Mouse (Mus musculus) erythroblast, adult 5-6 weeks (primary cell): ENCODE data around the gene Lsamp. TPM values are rescaled to one million over a fixed set of nuclear protein-coding genes. Genes with fewer than 3 reads are reported as not detected.

Source experiments
- ATAC-seq: replicated peaks from 2 replicates; pipeline ENCODE4 v1.8.0; 2016; ENCODE audit warnings: moderate number of reproducible peaks, mild to moderate bottlenecking, moderate TSS enrichment, inconsistent platforms; ENCODE audit not compliant: poor library complexity, low FRiP score, severe bottlenecking
- total RNA-seq, 2 experiments: library from RNA; stranded (forward) in 1 of 2; stranded (reverse) in 1 of 2; fragments of 150-400 nt in 1 of 2; fragments of 200-764, 138-1000 nt in 1 of 2; gene quantifications; 2 replicates each; pipeline versions ENCODE4 v1.2.3 to v1.2.4; 2015 to 2017; ENCODE audit warnings: low replicate concordance in 2 of 2

Gene Lsamp
- total RNA-seq, 2 experiments from 2014 or later: not detected

DNA sequence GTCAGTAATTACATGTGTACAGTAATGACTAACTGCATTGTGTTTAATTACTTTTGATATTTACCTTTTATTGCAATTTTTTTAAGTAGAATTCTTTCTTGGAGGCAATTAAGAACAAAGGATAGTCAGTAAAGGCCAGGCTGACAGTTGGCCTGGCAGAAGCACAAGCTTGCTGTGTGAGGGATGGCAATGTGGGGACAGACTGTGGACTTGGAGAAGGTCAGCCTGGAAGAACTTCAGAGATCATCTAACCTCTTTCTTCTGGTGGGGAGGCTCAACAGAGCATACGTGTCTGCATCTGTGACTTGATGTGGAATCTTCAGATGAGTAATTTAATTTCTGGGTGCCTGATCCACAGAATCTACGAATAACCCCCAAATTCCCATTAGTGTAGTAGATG is 1669.1 kb downstream of the Lsamp start:
- ATAC-seq: no peak

DNA sequence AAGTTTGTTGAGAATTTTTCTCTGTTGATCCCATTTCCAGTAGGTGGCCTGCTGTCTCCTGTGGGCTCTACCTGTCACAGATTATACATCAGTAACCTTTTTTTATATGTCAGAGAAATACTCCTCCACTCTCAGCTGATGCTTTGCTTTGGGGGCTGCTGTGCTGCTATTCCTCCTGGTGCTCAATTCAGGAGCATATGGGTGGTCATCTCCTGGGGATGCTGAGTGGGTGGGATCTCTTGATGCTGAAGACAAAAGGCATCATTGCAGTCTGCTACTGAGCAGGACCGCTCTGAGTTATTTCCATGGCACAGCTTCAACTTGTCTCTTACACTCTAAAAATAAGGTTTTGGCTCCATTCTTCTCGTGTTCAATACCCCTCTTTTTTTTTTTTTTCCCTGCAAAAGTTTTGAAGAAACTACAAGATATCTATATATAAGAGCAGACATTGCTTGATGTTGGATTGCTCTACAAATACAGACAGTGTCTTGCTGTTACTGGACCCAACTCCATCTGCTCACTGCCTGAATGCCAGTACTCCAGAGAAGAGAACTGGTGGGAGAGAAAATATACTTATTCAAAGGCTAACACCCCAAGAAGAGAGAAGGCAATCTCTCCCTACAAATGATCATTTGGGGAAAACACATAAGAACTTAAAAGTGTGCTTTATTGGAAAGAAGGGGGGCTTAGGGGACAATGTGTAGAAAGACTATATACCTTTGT is 1690.3 kb downstream of the Lsamp start:
- ATAC-seq: no peak

DNA sequence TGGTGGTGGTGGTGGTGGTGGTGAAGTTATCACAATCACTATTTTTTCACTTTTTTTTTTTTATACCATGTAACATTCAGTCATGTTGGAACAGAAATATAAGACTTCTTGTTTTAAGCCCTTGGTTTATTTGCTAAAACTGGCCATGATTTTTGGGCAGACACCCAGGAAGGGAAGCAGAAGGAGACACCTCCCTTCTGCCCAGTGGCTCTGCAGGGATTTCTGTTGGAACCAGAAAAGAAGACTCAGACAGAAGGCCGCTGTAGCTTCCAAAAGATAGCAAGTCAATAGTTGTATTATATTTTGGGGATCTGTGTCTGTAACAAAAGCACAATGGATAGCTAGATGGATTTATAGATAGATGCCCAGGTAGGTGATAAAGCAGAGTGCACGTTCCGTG is 1691.6 kb downstream of the Lsamp start:
- no peak for ATAC-seq

DNA sequence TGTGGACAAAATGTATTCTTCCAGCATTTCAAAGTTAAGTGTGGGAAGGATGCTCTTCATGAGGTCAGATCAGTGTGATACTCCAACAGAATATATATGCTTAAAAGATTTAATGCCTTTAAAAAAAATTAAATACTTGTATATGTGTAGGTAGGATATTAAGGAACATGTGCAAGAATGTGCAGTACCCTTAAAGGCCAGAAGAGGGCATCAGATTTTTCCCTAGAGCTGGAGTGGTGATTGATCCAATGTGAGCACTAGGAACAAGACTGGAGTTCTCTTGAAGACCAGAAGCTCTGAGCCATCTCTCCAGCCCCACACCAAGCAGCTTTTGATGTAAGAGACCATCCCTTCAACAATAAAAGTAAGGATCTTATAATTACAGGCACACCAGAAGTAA is 1708.3 kb downstream of the Lsamp start:
- ATAC-seq: no peak

DNA sequence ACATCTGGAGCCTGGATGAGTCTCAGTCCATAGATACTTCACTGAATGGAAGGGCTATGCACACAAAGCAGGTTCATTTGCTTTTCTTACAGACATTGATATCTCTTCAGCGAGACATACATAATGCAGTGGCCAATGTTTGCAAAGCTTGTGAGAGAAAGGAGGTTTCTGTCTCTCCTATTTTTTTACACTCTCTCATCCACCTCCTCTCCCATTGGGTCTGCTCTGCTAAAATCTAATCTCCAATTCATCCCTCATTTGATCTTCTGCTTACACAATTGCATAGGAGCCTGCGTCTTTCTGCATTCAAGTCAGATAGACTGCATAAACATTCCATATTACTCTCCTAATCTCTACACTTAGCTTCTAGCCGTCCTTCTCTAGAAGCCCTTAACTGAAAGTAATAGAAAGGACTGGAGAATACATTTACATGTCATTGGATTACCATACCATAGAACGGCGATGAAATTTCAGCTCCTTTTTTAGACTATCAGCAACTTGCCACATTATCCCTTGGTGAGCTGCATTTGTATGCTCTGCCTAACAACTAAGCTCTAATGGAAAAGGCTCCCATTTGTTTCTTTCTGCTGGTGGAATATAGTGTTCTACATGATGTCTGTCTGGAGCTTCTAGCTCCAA is 1717.7 kb downstream of the Lsamp start:
- no peak for ATAC-seq

DNA sequence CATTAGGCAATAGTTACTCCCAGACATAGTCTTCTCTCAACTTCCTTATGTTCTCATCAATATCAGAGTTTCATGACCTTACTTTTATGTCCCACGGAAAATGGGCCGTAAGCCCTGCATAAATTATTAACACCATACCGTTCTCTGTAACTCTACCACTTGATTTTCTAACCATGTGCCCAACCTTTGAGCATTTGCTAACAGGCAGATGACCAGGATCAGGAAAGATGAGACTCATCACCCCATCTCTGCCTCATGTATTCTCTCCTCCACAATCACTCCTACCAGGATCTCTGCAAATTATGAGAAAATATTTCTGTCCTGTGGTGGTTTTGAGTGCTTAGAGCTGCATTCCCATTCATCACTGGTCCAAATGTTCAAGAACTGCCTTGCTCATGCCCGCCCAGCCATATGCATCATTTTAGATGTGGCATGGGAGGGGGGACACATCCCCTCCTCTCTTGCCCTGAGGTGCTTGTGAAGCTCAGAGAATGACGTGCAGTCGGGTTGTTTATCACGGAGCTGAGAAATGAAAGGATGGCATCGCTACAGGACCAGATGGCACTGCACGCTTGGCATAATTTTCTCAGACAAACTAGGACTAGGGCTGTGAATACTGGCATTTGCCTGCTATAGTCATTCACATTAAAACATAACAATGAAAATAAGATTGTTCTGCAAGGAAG is 1744.9 kb downstream of the Lsamp start:
- ATAC-seq: no peak

DNA sequence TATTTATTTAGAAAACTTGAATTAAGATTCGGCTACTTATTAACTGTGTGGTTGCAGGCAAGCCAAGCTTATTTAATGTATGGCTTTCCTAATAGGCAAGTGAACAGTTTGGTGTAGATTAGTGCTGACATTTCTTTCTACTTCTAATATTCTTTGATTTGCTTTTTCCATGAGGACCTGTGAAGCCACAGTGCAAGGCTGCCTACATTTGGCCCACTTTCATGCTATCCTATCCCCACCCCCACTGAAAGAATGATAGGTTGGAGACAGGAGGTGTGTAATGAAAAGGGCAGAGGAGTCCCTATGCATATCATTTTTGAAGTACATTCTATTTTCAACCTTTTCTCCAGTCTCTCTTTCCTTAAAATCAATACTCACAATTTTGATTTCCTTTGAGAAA is 1745.8 kb downstream of the Lsamp start:
- ATAC-seq: no peak

DNA sequence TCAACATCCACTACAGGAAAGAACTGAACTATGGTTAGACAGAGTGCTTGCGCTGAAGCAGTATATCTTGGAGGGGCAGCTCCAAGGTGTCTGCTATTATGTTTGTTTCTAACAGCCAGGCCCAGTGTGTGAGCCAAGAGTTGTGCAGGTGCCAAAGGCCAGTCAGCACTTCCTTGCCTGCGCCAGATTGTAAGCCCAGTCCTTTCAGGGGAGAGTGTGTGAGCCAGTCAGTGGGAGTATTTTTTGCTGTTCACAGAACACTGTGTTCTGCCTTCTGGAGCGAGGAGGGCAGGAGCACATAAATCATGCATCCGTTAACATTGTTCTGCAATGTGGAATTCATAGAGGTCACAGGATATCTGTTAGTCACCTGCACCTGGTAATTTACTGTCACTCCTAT is 1760.9 kb downstream of the Lsamp start:
- no peak for ATAC-seq

DNA sequence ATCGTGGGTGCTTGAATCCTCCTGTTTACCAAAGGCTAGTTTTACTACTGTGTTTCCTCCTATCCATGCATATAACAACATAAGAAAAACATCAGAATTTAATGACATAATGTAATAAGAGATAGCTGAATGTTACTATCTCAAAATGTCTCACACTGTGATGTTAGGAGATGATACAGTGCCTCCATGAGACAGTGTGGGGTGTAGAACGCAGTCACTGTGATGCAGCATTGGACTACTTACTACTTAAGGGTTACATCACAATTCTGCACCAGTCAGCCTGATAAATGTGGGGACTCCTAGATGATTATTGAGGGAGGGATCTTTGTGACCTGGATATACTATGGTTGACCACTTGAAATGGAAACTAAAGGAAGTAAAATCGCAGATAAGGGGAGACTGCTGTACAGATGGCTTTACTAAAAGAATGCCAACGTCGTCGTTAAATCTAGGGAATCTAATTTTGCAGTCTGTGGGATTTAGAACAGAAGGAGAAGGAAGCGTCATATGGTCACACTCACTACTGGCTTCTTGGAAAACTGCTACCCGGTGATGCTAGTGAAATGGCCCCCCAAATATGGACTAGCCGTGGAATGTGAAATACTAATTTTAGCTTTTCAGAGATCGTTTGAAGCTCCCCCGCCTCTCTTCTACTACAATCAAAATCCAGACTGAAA is 1762.2 kb downstream of the Lsamp start:
- ATAC-seq: no peak

DNA sequence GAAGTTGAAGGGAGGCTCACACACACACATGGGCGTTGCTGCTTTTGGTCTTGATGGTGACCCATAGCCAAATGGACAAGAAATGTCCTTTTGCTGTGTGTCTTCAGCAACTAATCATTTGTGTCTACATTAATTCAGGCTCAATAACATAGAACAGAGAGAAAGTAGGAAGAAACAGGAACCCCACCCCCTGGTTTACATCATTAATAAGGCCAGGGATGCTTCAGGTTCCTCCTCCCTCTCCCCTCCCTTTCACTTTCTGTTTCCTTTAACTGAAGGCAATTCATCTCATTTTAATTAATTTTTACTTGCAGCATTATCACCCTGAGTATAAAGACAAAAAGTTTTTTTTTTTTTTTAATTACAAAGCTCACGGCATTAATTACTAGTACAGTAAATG is 1763.7 kb downstream of the Lsamp start:
- ATAC-seq: no peak

DNA sequence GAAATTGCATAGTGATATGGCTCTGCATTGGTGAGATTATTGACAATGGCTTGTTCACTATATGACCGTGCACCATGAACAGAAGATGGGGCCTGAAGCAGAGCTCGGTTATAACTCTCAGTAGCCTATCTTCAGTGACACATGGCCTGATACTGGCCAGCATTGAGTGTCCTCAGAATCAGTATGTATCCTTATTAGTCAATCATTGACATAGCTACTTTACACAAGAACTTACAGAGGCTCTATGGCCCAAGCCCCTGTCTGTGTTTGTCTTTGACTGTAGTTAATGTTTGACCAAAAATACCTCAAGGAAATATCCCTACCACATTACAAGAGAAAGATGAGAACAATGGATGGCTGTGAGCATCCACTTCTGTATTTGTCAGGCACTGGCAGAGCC is 1764.6 kb downstream of the Lsamp start:
- no peak for ATAC-seq

DNA sequence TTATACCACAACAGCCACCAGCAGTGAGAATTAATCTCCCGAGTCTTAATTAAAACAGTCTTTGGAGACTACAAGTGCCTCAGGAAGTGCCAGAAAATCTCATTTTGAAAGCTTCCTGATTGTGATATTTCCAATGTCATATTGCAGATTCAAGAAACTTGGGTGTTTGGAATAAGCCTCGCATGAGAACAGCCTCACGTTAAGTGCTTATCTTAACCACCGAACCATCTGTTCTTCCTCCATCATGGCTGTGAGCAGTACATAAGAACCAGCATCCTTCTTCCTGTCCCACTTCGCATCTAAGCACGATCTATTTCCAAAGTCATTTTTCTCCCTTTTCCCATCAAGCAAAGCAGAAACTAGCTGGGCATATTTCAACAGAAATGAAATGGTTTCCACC is 1780.1 kb downstream of the Lsamp start:
- ATAC-seq: no peak

DNA sequence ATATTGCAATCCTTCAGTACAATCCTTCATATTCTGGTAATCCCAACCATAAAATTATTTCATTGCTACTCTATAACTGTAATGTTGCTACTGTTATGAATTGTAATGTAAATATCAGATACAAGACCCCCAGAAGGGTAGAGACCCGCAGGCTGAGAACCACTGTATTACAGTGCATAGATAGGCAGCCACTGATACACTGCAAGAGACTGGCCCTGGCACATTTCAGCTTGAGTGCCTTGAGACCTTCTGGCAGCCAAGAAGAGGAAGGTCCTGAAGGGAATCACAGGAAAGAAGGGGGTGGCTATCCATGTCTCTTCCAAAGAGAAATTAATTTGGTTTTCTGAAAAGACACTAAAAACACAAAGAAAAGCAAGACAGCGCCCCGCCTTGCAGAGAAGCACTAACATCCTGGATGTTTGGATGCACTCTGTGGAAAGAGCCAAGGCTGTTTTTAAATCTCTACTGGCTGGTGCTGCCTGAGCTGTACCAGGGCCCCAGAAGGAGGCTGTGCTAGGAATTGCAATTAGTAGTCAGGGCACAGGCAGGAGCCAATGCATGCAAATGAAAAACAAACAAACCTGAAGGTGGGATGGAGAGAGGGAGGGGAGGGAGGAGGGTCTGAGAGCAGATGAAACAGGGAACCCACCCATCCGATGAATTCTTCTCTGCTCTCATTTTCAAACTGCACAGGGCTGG is 1787.4 kb downstream of the Lsamp start:
- ATAC-seq: no peak

DNA sequence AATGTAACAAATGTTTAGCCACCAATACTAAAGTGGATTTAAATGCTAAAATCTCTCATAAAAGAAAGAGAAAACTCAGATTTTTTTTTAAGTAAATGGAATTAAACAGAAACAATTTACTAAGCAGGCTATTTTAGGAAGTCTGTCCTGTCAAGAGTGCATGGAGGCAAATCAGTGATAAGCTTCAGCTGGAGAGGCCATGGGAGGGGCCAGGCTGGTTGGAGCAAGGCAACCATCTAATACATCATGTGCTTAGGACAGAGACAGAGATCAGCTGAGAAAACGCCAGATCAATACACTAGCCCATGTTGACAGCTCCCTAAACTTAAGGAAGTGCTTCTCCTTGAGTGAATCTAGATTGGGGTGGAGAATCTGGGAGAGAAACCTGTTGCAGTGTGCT is 1793.4 kb downstream of the Lsamp start:
- no peak for ATAC-seq

DNA sequence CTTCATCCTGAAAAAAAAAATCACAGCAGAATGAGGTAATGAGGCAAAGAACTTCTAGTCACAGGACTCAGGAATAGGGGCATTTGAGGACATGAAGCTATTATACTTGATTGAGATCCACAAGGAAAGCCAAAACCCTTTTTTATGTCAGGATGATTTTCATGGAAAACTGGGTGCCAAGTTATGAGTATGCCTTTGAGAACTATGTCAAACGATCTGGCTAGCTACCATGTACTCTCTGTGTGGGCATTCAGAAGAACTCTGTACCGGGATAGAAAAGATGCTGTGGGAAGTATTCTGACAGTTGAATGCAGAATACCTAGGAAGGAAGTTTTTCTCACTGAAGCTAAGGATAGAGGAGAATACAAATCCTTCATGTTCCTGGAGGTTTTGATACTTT is 1801.4 kb downstream of the Lsamp start:
- ATAC-seq: no peak

DNA sequence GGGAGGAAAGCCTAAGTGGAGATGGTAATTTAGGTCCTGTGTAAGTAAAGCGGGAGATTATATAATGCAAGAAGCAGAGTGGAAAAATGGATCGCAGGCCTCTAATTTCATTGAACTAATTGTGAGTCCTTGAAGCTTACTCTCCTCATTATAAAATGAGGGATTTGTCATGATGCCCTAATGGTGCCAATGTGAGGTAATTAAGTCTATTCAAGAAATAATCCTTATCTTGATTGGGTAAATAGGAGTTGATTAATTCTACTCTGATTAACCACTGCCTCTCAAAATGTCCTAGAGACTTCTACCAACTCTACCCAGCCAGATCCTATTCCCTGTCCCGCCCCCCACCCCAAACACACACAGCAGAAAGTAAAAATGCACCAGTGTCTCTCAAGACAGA is 1802.5 kb downstream of the Lsamp start:
- no peak for ATAC-seq

DNA sequence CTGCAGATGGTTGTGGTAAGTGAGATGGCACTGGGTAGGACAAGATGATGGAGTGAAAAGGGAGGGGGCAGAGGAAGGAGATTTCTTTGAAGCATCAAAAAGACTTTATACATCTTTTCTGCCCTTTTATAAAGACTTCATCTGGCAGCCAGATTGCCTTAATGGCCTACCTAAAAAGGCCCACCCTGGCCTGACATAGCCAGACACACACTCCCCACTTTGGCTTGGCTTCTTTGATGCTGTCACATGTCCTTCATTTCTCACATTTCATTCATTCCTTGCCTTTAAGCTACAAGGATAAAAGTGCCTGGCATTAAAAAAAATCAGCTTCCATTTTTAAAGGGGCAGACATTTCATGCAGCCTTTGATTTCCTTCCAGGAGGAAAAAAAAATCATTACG is 1803.0 kb downstream of the Lsamp start:
- ATAC-seq: no peak

DNA sequence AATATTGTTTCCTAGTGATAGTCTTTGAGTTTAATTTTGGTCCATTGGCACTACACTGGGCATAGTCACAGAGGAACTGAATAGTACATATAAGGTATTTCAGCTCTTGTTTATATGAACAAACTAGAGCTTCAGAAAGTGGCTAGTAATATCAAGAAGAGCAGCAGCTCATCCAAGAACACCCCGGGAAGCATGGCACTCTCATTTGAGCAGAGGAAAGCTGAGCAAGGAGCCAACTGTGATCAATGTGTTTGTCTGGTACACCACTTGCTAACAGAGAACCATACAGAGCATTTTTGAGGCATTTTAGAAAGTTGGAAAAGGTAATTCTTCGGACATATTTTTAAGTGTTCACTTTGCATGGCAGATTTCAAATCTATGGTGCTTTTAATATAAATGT is 1805.9 kb downstream of the Lsamp start:
- ATAC-seq: no peak

DNA sequence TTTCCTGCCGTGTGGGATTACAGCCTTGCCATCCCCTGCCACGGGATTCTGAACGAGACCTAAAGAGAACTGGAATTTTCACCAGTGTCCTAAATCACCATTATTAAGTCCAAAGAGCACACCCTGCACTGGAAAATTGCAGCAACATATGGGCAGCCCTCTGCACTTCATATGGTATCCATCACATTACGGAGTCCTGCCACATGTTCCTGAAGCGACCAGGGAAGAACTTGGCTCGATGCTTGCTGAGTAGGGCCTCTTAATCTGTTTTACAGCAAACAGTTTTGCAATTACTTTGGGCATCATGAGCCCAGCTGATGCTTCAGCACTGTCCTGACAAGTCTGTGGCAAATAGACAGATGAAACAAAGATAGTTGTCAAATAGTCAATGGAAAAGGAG is 1836.2 kb downstream of the Lsamp start:
- ATAC-seq: no peak

DNA sequence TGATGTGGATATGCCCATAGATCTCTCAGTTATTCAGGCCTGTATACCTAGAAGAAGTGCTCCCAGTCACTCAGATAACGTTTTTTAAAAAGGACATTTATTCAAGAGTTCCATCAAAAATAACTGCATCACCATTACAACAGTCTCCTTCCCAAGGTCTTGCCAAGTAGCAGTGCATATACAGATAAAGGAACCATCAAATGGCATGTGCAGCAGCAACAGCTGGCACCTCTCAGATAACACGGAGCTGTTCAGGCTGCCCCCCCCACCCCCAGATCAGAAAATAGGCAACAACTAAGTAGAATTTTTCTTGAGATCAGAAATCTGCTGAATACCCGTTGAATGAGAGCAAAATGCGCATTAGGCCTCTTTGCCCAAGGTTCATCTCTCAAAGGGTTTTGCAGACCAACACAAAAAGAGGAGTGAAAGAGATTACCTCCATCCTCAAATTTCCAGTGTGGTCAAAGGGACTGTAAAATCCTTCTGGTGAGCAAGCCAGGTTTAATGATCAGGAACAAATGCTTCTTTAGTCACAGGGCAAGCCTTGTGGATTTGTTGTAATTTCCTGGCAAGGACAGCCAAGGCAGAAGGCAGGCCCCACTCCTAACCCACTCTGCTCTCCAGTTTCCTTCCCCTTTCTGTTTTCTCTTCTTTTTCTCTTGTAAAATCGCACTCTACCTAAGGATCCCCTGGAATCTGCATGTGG is 1842.9 kb downstream of the Lsamp start:
- peak; percentile 57 for ATAC-seq
